Mouse (Mus musculus): ENCODE measurements around the gene Itpr1.

DNA sequence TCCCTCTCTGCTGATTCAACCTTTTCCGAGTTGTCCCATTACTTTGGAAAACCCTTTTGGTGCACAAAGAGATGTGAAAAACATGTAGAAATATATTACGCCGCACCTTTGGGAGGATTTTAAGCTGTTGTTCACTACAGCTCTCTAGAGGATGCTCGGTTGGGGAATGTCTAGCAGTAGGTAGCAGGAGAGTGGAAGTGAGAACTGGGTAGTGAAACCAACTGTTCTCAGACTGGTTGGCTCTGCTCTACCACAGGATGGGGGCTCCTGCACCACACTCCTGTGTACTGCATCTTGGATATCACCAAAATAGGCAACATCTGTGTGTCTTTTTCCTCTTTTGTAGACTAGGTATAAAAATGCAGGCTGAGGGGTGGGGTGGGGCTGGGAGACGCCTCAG, 10.0 kb downstream of the Itpr1 start:
- no peak for TF ChIP-seq CTCF (IDR thresholded peaks at IDR 0.05; ENCODE audit: low read depth, low read length)
- TF ChIP-seq POLR2A (IDR thresholded peaks at IDR 0.05; ENCODE audit: extremely low read depth, insufficient read depth, low read length): no peak
